Mouse (Mus musculus): ENCODE measurements at regions not wholly inside any gene's neighbourhood (a gene's known extent, or its start where the extent isn't known, plus 50 kb on each side); places are given as distances from the start of the nearest gene placed in this dataset.

- Histone ChIP-seq H3K36me3 (ENCODE audit: control insufficient read depth, insufficient read depth, low read length) (no peaks in the 10 kb centered on the region), H3K27ac (ENCODE audit: insufficient read depth, low read depth, low read length) (no peak overlapping the region), H3K4me1 (ENCODE audit: control insufficient read depth, insufficient read depth, low read length) (no peaks in the 10 kb centered on the region), H3K4me3 (ENCODE audit: insufficient read depth, low read depth, low read length) (no peak overlapping the region), H3K27me3 (replicated peaks; ENCODE audit: control insufficient read depth, insufficient read depth, low read length) (no peaks in the 10 kb centered on the region)
- DNase-seq: no peak
- TF ChIP-seq POLR2A (IDR thresholded peaks at IDR 0.05; ENCODE audit: low read depth, low read length): no peak
- no peak for TF ChIP-seq CTCF (conservative IDR thresholded peaks at IDR 0.05; ENCODE audit: insufficient read depth, insufficient read length, low read depth, low read length)
- 42% methylated on average over 8 of the region's 8 CpGs for WGBS
These were observed 165.6 kb upstream of the A230072I06Rik start for GRCm38 (mm10) chr8:12113023-12113422.

GRCm38 (mm10) chr8:12126374-12127001 lies 152.1 kb upstream of the A230072I06Rik start:
- no peaks in the 10 kb centered on the region for H3K4me1 ChIP-seq (ENCODE audit: control insufficient read depth, insufficient read depth, low read length)
- H3K27ac ChIP-seq (ENCODE audit: insufficient read depth, low read depth, low read length): no peak overlapping the region
- no peak for TF ChIP-seq POLR2A (IDR thresholded peaks at IDR 0.05; ENCODE audit: low read depth, low read length)
- no peak for TF ChIP-seq CTCF (conservative IDR thresholded peaks at IDR 0.05; ENCODE audit: insufficient read depth, insufficient read length, low read depth, low read length)
- WGBS: 48% methylated on average over 11 of the region's 11 CpGs
- no peaks in the 10 kb centered on the region for H3K27me3 ChIP-seq (replicated peaks; ENCODE audit: control insufficient read depth, insufficient read depth, low read length)
- no peak for DNase-seq
- H3K36me3 ChIP-seq (ENCODE audit: control insufficient read depth, insufficient read depth, low read length): no peaks in the 10 kb centered on the region
- no peak overlapping the region for H3K4me3 ChIP-seq (ENCODE audit: insufficient read depth, low read depth, low read length)

GRCm38 (mm10) chr8:12127106-12127800 lies 151.4 kb upstream of the A230072I06Rik start:
- 37% methylated on average over 14 of the region's 14 CpGs for WGBS
- no peaks in the 10 kb centered on the region for H3K27me3 ChIP-seq (replicated peaks; ENCODE audit: control insufficient read depth, insufficient read depth, low read length)

GRCm38 (mm10) chr8:12127801-12128490 lies 150.7 kb upstream of the A230072I06Rik start:
- no peak overlapping the region for H3K27ac ChIP-seq (ENCODE audit: insufficient read depth, low read depth, low read length)
- no peaks in the 10 kb centered on the region for H3K36me3 ChIP-seq (ENCODE audit: control insufficient read depth, insufficient read depth, low read length)
- H3K27me3 ChIP-seq (replicated peaks; ENCODE audit: control insufficient read depth, insufficient read depth, low read length): no peaks in the 10 kb centered on the region
- no peaks in the 10 kb centered on the region for H3K4me1 ChIP-seq (ENCODE audit: control insufficient read depth, insufficient read depth, low read length)
- TF ChIP-seq POLR2A (IDR thresholded peaks at IDR 0.05; ENCODE audit: low read depth, low read length): no peak
- TF ChIP-seq CTCF (conservative IDR thresholded peaks at IDR 0.05; ENCODE audit: insufficient read depth, insufficient read length, low read depth, low read length): no peak
- no peak overlapping the region for H3K4me3 ChIP-seq (ENCODE audit: insufficient read depth, low read depth, low read length)
- WGBS: 52% methylated on average over 4 of the region's 4 CpGs
- DNase-seq: no peak

More at GRCm38 (mm10) chr8:12127106-12127800, 151.4 kb upstream of the A230072I06Rik start:
- no peaks in the 10 kb centered on the region for H3K4me1 ChIP-seq (ENCODE audit: control insufficient read depth, insufficient read depth, low read length)
- no peak overlapping the region for H3K4me3 ChIP-seq (ENCODE audit: insufficient read depth, low read depth, low read length)
- H3K27ac ChIP-seq (ENCODE audit: insufficient read depth, low read depth, low read length): no peak overlapping the region
- no peak for TF ChIP-seq CTCF (conservative IDR thresholded peaks at IDR 0.05; ENCODE audit: insufficient read depth, insufficient read length, low read depth, low read length)
- no peak for TF ChIP-seq POLR2A (IDR thresholded peaks at IDR 0.05; ENCODE audit: low read depth, low read length)
- no peaks in the 10 kb centered on the region for H3K36me3 ChIP-seq (ENCODE audit: control insufficient read depth, insufficient read depth, low read length)
- no peak for DNase-seq

- DNase-seq: no peak
- H3K27me3 ChIP-seq (replicated peaks; ENCODE audit: control insufficient read depth, insufficient read depth, low read length): no peaks in the 10 kb centered on the region
- TF ChIP-seq CTCF (conservative IDR thresholded peaks at IDR 0.05; ENCODE audit: insufficient read depth, insufficient read length, low read depth, low read length) (no peak), POLR2A (IDR thresholded peaks at IDR 0.05; ENCODE audit: low read depth, low read length) (no peak)
- no peak overlapping the region for H3K27ac ChIP-seq (ENCODE audit: insufficient read depth, low read depth, low read length)
- H3K4me1 ChIP-seq (ENCODE audit: control insufficient read depth, insufficient read depth, low read length): no peaks in the 10 kb centered on the region
- WGBS: 36% methylated on average over 5 of the region's 5 CpGs
- H3K36me3 ChIP-seq (ENCODE audit: control insufficient read depth, insufficient read depth, low read length): no peaks in the 10 kb centered on the region
- no peak overlapping the region for H3K4me3 ChIP-seq (ENCODE audit: insufficient read depth, low read depth, low read length)
These were observed 148.0 kb upstream of the A230072I06Rik start for GRCm38 (mm10) chr8:12130591-12130990.

GRCm38 (mm10) chr8:12134200-12134599 lies 144.4 kb upstream of the A230072I06Rik start:
- Histone ChIP-seq H3K4me3 (ENCODE audit: insufficient read depth, low read depth, low read length) (no peak overlapping the region), H3K4me1 (ENCODE audit: control insufficient read depth, insufficient read depth, low read length) (no peaks in the 10 kb centered on the region), H3K36me3 (ENCODE audit: control insufficient read depth, insufficient read depth, low read length) (no peaks in the 10 kb centered on the region), H3K27me3 (replicated peaks; ENCODE audit: control insufficient read depth, insufficient read depth, low read length) (no peaks in the 10 kb centered on the region), H3K27ac (ENCODE audit: insufficient read depth, low read depth, low read length) (no peak overlapping the region)
- DNase-seq: no peak
- TF ChIP-seq POLR2A (IDR thresholded peaks at IDR 0.05; ENCODE audit: low read depth, low read length) (no peak), CTCF (conservative IDR thresholded peaks at IDR 0.05; ENCODE audit: insufficient read depth, insufficient read length, low read depth, low read length) (no peak)
- 48% methylated on average over 1 of the region's 1 CpGs for whole genome bisulfite sequencing
